Mouse (Mus musculus) hindbrain, embryonic 13.5 days (tissue): ENCODE data around the gene Ins1. TPM values are rescaled to one million over a fixed set of nuclear protein-coding genes. Genes with fewer than 3 reads are reported as not detected.

Experiments used
- ATAC-seq: fragments of 200-750 bp; cut with Nextera tagmentation; 2 replicates; pipeline ENCODE4 v1.8.0; 2017; ENCODE audit warnings: moderate TSS enrichment; ENCODE audit not compliant: low FRiP score
- H3K27ac ChIP-seq: fragments of 300-500 bp; sonication (generic); 2 replicates; pipeline ENCODE4 v1.5.1; 2015; ENCODE audit warnings: inconsistent platforms, mild to moderate bottlenecking, moderate library complexity
- H3K27me3 ChIP-seq: fragments of 300-500 bp; sonication (generic); 2 replicates; pipeline ENCODE4 v1.6.1; 2015; ENCODE audit warnings: mild to moderate bottlenecking, inconsistent platforms
- H3K36me3 ChIP-seq: fragments of 300-500 bp; sonication (generic); 2 replicates; pipeline ENCODE4 v1.6.1; 2015; ENCODE audit warnings: mild to moderate bottlenecking, inconsistent platforms
- H3K4me1 ChIP-seq: fragments of 300-500 bp; sonication (generic); replicated peaks from 2 replicates; pipeline ENCODE4 v1.6.1; 2015; ENCODE audit warnings: inconsistent platforms
- H3K4me2 ChIP-seq: fragments of 300-500 bp; sonication (generic); 2 replicates; pipeline ENCODE4 v1.6.1; 2015; ENCODE audit warnings: inconsistent platforms, mild to moderate bottlenecking, moderate library complexity
- H3K4me3 ChIP-seq: fragments of 300-500 bp; sonication (generic); 2 replicates; pipeline ENCODE4 v1.5.1; 2015; ENCODE audit warnings: mild to moderate bottlenecking, inconsistent platforms
- H3K9ac ChIP-seq: fragments of 300-500 bp; sonication (generic); 2 replicates; pipeline ENCODE4 v1.6.1; 2015; ENCODE audit warnings: mild to moderate bottlenecking, inconsistent platforms
- H3K9me3 ChIP-seq: fragments of 300-500 bp; sonication (generic); 2 replicates; pipeline ENCODE4 v1.6.1; 2016; ENCODE audit warnings: inconsistent platforms
- polyA plus RNA-seq: library from polyadenylated mRNA; unstranded; fragments of >200 nt; fragmentation: Nextera tagmentation; extraction: Ambion mirVana; gene quantifications from 2 replicates; pipeline ENCODE4 v1.2.1, GENCODE M21; 2015

Ins1 gene
- polyA plus RNA-seq = not detected in 2 replicates

DNA sequence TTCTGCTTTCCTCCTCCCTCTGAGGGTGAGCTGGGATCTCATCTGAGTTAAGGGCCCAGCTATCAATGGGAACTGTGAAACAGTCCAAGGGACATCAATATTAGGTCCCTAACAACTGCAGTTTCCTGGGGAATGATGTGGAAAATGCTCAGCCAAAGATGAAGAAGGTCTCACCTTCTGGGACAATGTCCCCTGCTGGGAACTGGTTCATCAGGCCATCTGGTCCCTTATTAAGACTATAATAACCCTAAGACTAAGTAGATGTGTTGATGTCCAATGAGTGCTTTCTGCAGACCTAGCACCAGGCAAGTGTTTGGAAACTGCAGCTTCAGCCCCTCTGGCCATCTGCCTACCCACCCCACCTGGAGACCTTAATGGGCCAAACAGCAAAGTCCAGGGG, at the start of gene Ins1:
Gene Ins1, plus strand, starts transcription at position 301 of the 400 bp plus-strand sequence.
- no peaks in the 10 kb centered on the region for H3K4me1 ChIP-seq
- no peak within 1 kb of the TSS for H3K9ac ChIP-seq
- no peak within 1 kb of the TSS for H3K4me3 ChIP-seq

More for the DNA sequence above, at the start of gene Ins1:
- H3K9me3 ChIP-seq = no peaks in the 10 kb centered on the region
- no peak for ATAC-seq
- H3K27me3 ChIP-seq = no peaks in the 10 kb centered on the region
- no peak within 1 kb of the TSS for H3K4me2 ChIP-seq
- H3K27ac ChIP-seq = no peak within 1 kb of the TSS
- H3K36me3 ChIP-seq = no peaks in the 10 kb centered on the region
